Mouse (Mus musculus): ENCODE measurements around the gene Dchs2.
"Not testable (repeated sequence)": the region's sequence is repeated elsewhere in the genome, so short reads cannot be mapped to it uniquely, and the experiment has no call there.

Gene Dchs2

GRCm38 (mm10) chr3:83127726-83128448 lies at the start of gene Dchs2:
TSS of gene Dchs2 (plus strand) at chr3:83127948.
- no peak for DNase-seq

GRCm38 (mm10) chr3:83080567-83081055 lies 47.1 kb upstream of the Dchs2 start:
- DNase-seq: peak; percentile 42 to 78

GRCm38 (mm10) chr3:83097586-83097985 lies 30.2 kb upstream of the Dchs2 start:
- no peak for DNase-seq

GRCm38 (mm10) chr3:83098546-83099034 lies 29.2 kb upstream of the Dchs2 start:
- no peak for DNase-seq

GRCm38 (mm10) chr3:83099139-83099538 lies 28.6 kb upstream of the Dchs2 start:
- no peak for DNase-seq

GRCm38 (mm10) chr3:83099651-83100050 lies 28.1 kb upstream of the Dchs2 start:
- no peak for DNase-seq

- DNase-seq: no peak
Measured at GRCm38 (mm10) chr3:83102286-83102685, 25.5 kb upstream of the Dchs2 start.

GRCm38 (mm10) chr3:83110163-83110562 lies 17.6 kb upstream of the Dchs2 start:
- no peak for DNase-seq

GRCm38 (mm10) chr3:83111485-83112261 lies 16.1 kb upstream of the Dchs2 start:
- no peak for DNase-seq

GRCm38 (mm10) chr3:83112869-83113268 lies 14.9 kb upstream of the Dchs2 start:
- DNase-seq: no peak

- no peak for DNase-seq
Measured at GRCm38 (mm10) chr3:83114946-83115345, 12.8 kb upstream of the Dchs2 start.

GRCm38 (mm10) chr3:83117592-83117991 lies 10.2 kb upstream of the Dchs2 start:
- DNase-seq: no peak

GRCm38 (mm10) chr3:83123945-83124344 lies 3.8 kb upstream of the Dchs2 start:
- DNase-seq: not testable (repeated sequence)

GRCm38 (mm10) chr3:83127088-83127725 lies 541 bp upstream of the Dchs2 start:
- DNase-seq: no peak

GRCm38 (mm10) chr3:83128449-83128922 lies 738 bp downstream of the Dchs2 start:
- DNase-seq: no peak

- no peak for DNase-seq
Measured at GRCm38 (mm10) chr3:83129151-83129550, 1.4 kb downstream of the Dchs2 start.

GRCm38 (mm10) chr3:83136413-83136812 lies 8.7 kb downstream of the Dchs2 start:
- no peak for DNase-seq

GRCm38 (mm10) chr3:83138820-83139219 lies 11.1 kb downstream of the Dchs2 start:
- no peak for DNase-seq

GRCm38 (mm10) chr3:83145610-83146009 lies 17.9 kb downstream of the Dchs2 start:
- no peak for DNase-seq

GRCm38 (mm10) chr3:83147273-83148054 lies 19.7 kb downstream of the Dchs2 start:
- no peak for DNase-seq

GRCm38 (mm10) chr3:83148055-83148447 lies 20.3 kb downstream of the Dchs2 start:
- no peak for DNase-seq

- no peak for DNase-seq
Measured at GRCm38 (mm10) chr3:83148508-83148907, 20.8 kb downstream of the Dchs2 start.
